Mouse (Mus musculus): ENCODE results near the gene Cacfd1. TPM values are rescaled to one million over a fixed set of nuclear protein-coding genes. Genes with fewer than 3 reads are reported as not detected.

Gene Cacfd1
- total RNA-seq (2015): 15.9 and 18.2 TPM in 2 replicates
- total RNA-seq (2017): 5.1 and 11.5 TPM in 2 replicates

- ATAC-seq (replicated peaks; ENCODE audit: poor library complexity): peak; percentile 93
Observed at GRCm38 (mm10) chr2:27009714-27010244, at the start of gene Cacfd1. TSS of gene Cacfd1 (plus strand) at chr2:27009926.

GRCm38 (mm10) chr2:26960756-26961155 is 49.0 kb upstream of the Cacfd1 start:
- ATAC-seq (replicated peaks; ENCODE audit: poor library complexity): no peak

- ATAC-seq (replicated peaks; ENCODE audit: poor library complexity): peak; percentile 95
Observed at GRCm38 (mm10) chr2:26963923-26964723, 45.6 kb upstream of the Cacfd1 start, which contains the start of gene Rexo4. TSS of gene Rexo4 (minus strand) at chr2:26964386.

DNA sequence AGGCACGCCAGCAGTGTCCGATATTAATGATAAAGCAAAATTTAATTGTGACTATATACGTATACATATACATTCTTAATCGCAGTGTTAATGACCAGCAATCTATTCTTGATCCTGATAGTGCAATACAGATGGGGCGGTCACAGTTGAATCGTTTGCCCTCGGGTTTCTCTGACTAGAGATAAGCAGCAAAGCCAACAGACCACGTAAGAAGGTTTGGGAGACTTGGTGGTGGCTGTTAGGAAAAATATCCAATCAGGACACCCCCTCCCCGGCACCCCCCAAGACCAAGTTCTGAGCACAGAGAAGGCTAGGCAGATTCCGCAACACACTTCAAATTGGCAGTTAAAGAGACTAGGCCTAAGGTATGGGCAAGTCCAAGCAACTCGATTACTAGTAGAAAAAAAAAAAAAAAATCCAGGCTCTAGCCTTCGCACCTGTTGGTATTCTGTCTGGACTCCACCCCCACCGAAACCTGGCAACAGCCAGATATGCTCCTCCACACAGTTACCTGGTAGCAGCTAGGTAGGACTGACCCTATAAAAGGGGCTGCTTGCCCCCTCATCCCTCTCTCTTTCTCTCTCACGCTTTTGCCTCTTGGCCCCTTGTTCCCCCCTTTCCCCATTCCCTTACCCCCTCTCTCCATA is 44.9 kb upstream of the Cacfd1 start:
- peak; percentile 12 for ATAC-seq (replicated peaks; ENCODE audit: poor library complexity)

DNA sequence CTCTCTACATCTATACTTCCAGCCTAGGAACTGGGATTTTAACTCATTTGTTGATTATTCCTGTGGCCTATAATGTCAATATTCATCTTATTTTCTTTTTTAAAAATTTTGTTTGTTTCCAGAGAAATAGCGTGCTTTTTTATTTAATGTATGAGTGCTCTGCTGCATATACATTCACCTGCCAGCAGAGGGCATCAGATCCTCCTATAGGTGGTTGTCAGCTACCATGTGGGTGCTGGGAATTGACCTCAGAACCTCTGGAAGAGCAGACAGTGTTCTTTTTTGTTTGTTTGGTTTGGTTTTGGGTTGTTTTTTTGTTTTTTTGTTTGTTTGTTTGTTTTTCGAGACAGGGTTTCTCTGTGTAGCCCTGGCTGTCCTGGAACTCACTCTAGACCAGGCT is 42.5 kb upstream of the Cacfd1 start:
- no peak for ATAC-seq (replicated peaks; ENCODE audit: poor library complexity)

- ATAC-seq (replicated peaks; ENCODE audit: poor library complexity): no peak
Observed at GRCm38 (mm10) chr2:26973116-26973515, 36.6 kb upstream of the Cacfd1 start, which contains the start of gene Adamts13. TSS of gene Adamts13 (plus strand) at chr2:26973416.

GRCm38 (mm10) chr2:26973960-26974359 is 35.8 kb upstream of the Cacfd1 start:
- 0 out of 2 replicates have a peak, but pooled peaks have one; percentile 29 for ATAC-seq (replicated peaks; ENCODE audit: poor library complexity)

DNA sequence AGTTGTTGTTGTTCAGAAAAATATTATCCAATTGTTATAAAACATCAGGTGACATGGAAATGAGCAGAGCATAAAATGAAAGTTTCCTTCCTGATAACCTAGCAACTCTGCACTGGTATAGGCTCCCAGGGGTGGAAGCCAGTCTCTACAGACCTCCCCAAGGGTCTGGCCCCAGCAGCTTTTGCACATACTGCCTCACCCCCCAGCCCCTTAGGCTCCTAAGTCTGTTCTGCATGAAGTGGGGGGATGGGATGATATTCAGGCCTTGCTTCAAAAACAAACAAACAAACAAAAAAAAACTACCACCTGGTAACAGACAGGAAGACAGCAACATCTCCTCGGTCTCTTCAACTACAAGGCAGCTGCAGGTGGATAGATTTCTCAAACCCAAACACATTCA is 29.4 kb upstream of the Cacfd1 start:
- no peak for ATAC-seq (replicated peaks; ENCODE audit: poor library complexity)

DNA sequence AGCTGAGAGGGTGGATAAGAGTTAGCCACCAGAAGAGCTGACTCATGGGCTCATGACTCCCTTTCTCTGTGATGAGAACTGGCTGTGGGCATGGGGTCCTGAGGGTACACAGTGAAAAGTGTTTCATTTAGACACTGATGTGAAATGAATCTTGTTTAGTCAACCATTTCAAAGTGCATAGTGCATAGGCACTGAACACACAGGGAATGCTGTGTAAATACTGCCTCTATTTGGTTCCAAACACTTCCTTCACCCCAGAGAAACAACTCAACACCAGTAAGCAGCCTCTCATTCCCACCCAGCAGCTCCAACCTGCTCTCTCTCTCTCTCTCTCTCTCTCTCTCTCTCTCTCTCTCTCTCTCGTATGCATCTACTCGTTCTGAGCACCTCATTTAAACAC is 25.5 kb upstream of the Cacfd1 start:
- ATAC-seq (replicated peaks; ENCODE audit: poor library complexity): no peak

- ATAC-seq (replicated peaks; ENCODE audit: poor library complexity): no peak
Observed at GRCm38 (mm10) chr2:26984640-26985039, 25.1 kb upstream of the Cacfd1 start.

DNA sequence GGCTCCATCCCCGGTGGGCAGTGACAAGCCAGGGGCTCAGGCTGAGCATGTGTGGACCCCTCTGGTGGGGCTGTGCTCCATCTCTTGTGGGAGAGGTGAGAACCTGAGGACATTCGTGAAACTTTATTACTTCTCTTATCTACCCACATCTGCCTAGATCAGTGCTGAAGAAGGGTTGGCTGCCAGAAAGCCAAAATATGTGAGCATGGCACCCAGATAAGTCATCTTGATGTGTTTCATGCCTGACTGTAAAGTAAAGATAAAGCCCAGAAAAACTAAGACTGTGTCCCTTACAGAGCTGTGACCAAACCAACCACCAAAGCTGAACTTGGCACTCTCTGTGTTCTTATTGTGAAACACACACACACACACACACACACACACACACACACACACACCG is 15.8 kb upstream of the Cacfd1 start:
- ATAC-seq (replicated peaks; ENCODE audit: poor library complexity): peak; percentile 63

- no peak for ATAC-seq (replicated peaks; ENCODE audit: poor library complexity)
Observed at GRCm38 (mm10) chr2:26997498-26997897, 12.2 kb upstream of the Cacfd1 start.

GRCm38 (mm10) chr2:26997993-26998392 is 11.7 kb upstream of the Cacfd1 start:
- no peak for ATAC-seq (replicated peaks; ENCODE audit: poor library complexity)

DNA sequence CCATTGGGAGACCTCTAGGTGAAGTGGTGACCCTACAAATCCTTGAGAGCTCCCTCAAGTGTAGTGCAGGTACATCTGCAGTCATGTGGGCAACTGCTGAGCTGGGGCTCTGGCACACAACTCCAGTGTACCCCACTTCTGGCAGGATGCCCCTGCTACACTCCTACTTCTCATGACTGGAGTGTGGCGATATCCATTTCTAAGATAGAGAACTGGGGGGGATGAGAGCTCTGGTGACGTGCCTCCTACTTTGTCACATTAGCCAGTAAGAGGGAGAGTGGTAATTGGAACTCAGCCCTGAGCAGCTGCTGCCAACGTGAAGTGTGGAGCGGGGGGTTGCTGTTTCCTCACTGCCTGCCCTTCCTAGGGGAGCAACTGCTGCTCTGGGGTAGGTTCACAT is 3.5 kb upstream of the Cacfd1 start:
- no peak for ATAC-seq (replicated peaks; ENCODE audit: poor library complexity)

DNA sequence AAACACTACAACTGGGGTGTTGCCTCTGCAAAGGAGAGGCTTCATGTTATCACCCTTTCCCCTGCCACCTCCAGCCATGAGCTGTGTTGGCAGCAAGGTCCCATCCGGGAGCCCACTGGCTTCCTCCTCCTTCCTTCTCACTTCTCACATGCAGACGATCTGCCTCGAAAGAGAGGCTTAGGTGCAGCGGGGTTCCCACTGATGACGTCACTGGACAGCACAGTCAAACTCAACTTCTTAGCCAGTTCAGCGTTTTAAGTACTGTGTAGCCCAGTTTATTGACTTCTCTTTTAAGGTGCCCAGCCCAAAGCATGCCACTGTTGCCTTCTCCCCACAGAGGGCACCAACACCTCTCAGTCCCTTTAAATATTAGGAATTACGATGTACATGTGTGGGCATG is 2.0 kb upstream of the Cacfd1 start:
- no peak for ATAC-seq (replicated peaks; ENCODE audit: poor library complexity)

- peak; percentile 76 for ATAC-seq (replicated peaks; ENCODE audit: poor library complexity)
Observed at GRCm38 (mm10) chr2:27017802-27018201, 8.1 kb downstream of the Cacfd1 start.

DNA sequence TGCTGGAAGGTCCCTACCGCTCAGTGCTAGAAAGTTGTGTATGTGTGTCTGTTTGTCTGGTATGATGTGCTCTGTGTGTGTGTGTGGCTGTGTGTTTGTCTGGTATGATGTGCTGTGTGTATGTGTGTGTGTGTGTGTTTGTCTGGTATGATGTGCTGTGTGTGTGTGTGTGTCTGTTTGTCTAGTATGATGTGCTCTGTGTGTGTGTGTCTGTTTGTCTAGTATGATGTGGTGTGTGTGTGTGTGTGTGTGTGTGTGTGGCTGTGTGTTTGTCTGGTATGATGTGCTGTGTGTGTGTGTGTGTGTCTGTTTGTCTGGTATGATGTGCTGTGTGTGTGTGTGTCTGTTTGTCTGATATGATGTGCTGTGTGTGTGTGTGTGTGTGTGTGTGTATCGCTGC is 9.8 kb downstream of the Cacfd1 start:
- no peak for ATAC-seq (replicated peaks; ENCODE audit: poor library complexity)

DNA sequence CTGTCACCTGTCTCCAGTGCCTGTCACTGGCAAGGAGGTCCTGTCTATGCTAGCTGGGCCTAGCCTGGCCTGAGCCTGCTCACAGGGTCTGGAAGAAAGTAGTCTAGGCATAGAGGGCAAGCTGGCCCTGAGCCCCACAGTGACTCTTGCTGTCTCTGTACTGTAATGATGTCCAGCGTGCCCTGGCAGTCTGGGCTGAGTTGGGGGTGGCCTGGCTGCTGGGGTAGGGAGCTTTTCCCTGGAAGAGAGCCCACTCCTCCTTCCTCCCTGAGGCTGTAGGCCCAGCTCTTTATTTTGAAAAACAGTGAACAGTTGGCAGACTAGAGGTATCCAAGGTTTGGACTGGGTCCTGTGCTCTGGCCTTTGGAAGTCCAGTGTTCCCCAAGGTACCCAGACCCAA is 11.4 kb downstream of the Cacfd1 start:
- no peak for ATAC-seq (replicated peaks; ENCODE audit: poor library complexity)

DNA sequence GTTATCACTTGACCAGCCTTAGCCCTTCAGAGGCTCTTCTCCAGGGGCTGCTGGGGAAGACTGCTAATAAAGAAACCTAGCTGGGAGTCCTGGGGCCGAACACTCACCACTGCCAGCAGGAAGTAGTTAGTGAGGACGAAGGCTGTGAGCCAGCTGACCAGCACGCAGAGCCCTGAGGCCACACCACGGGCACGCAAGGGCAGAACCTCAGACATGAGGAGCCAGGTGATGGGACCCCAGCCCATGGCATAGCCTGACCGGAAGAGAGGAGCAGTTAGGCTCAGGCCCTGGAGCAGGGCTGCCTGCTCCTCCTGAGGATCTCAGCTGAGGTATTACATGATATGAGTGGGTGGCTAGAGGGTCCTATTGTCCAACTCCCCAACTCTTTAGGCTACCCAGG is 12.9 kb downstream of the Cacfd1 start:
- ATAC-seq (replicated peaks; ENCODE audit: poor library complexity): no peak

- no peak for ATAC-seq (replicated peaks; ENCODE audit: poor library complexity)
Observed at GRCm38 (mm10) chr2:27024136-27024535, 14.4 kb downstream of the Cacfd1 start.

DNA sequence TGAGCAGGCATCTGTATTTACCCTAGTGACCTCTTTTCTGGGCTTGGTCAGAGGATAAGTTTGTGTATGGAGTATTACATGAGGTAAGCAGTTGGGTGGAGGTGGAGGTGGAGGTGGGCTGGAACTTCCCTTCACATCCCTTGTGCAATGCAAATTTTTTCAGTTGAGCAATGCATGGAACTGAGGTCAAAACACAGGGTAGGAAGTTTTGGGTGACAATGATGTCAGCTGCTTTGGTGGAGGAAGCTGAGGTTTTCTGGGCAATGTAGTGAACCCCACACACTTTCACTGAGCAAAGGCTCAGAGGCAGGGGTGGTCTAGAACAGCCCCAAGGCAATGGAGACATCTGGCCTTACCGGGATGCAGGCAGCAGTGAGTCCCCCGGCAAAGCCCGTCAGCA is 15.8 kb downstream of the Cacfd1 start:
- peak; percentile 43 for ATAC-seq (replicated peaks; ENCODE audit: poor library complexity)

DNA sequence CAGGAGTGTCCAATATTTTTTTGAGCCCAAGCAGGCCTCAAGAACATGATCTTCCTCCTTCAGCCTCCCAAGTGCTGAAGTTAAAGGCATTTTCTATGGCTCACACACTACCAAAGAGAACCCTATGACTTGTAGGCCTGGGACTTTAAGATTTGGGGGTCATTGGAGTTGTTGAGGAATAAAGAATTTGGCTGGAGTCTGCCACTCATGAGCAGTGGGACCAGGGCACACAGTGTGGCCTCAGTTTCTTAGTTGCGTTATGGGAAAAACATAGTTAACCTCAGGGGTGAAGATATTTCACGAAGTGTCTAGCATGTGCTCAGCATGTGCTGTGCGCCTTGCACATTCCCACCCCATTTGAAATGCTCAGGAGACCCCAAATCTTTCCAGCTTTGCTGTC is 16.6 kb downstream of the Cacfd1 start:
- ATAC-seq (replicated peaks; ENCODE audit: poor library complexity): no peak

Measured in megakaryocyte progenitor cell, adult 5-6 weeks (primary cell).